Mouse (Mus musculus): ENCODE measurements around the gene Pcgf2. TPM values are rescaled to one million over a fixed set of nuclear protein-coding genes. Genes with fewer than 3 reads are reported as not detected.
"Not testable (repeated sequence)": the region's sequence is repeated elsewhere in the genome, so short reads cannot be mapped to it uniquely, and the experiment has no call there.

Gene Pcgf2
- polyA plus RNA-seq, 1 experiment from 2014 or later = 13.5 TPM

DNA sequence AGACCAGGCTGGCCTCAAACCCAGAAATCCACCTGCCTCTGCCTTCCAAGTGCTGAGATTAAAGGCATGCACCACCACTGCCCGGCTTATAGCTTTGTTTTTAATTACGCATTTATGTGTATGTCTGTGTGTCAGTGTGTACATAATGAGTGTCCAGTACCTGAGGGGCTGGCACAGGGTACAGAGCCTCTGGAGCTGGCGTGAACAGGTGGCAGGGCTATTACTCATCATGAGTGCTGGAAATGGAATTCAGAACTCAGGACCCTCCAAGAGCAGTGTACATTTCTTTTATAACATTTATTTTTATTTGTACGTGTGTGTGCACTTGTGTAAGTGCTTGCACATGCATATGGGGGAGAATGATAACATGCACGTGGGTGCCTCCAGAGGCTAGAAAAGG, 36.3 kb upstream of the Pcgf2 start:
- Histone ChIP-seq H3K4me1 (peaks cover 14% of the 10 kb centered on the region), H3K27me3 (ENCODE audit: insufficient read depth, poor library complexity, severe bottlenecking) (no peaks in the 10 kb centered on the region), H3K36me3 (peaks cover 14% of the 10 kb centered on the region)

DNA sequence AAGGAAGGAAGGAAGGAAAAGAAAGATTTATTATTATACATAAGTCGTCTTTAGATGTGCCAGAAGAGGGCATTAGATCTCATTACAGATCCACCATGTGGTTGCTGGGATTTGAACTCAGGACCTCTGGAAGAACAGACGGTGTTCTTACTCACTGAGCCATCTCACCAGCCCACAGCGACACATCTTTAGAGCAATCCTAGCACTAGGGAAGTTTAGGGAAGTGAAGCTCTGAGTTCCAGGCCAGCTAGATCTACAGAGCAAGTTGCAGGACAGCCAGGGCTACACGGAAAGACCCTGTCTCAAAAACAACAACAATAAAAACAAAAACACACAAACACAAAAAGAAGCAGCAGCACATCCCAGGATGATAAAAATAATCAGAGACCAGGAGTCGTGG, 34.5 kb upstream of the Pcgf2 start:
- not testable (repeated sequence) for H3K27me3 ChIP-seq (ENCODE audit: insufficient read depth, poor library complexity, severe bottlenecking); H3K9me3 ChIP-seq; DNase-seq (ENCODE audit: low spot score); H3K27ac ChIP-seq; H3K4me3 ChIP-seq
- 84% methylated on average over 5 of the region's 5 CpGs for WGBS
- peaks cover 11% of the 10 kb centered on the region for H3K4me1 ChIP-seq
- peaks cover 30% of the 10 kb centered on the region for H3K36me3 ChIP-seq

More for the DNA sequence above, 36.3 kb upstream of the Pcgf2 start:
- Histone ChIP-seq H3K27ac (no peak overlapping the region), H3K4me3 (no peak overlapping the region), H3K9me3 (no peaks in the 10 kb centered on the region)
- WGBS = 87% methylated on average over 5 of the region's 5 CpGs
- DNase-seq (ENCODE audit: low spot score) = no peak

DNA sequence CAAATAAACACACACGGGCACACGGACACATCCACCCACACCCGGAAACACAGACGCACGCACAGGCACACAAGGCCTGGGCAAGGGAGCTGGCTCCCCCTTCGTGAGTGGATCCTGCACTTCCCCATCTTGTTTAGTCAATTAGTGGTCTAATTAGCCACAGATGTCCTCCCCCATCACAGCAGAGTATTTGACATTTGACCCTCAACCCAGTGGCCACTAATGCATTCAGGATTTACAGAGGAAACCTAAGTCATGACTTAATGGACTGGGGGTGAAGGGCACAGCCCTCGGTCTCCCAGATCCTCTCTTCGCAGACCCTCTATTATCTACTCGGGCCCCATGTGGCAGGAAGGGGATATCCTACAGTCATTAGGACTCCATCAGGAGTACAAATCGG, 33.4 kb upstream of the Pcgf2 start:
- Histone ChIP-seq H3K4me1 (peaks cover 20% of the 10 kb centered on the region), H3K27ac (0 out of 2 replicates have a peak overlapping the region, but pooled peaks have one; percentile 16), H3K36me3 (peaks cover 40% of the 10 kb centered on the region), H3K9me3 (no peaks in the 10 kb centered on the region), H3K4me3 (peak overlapping the region; percentile 3; the same call in 1 of the 2 replicates), H3K27me3 (ENCODE audit: insufficient read depth, poor library complexity, severe bottlenecking) (no peaks in the 10 kb centered on the region)
- WGBS = 44% methylated on average over 10 of the region's 10 CpGs
- DNase-seq (ENCODE audit: low spot score) = no peak

DNA sequence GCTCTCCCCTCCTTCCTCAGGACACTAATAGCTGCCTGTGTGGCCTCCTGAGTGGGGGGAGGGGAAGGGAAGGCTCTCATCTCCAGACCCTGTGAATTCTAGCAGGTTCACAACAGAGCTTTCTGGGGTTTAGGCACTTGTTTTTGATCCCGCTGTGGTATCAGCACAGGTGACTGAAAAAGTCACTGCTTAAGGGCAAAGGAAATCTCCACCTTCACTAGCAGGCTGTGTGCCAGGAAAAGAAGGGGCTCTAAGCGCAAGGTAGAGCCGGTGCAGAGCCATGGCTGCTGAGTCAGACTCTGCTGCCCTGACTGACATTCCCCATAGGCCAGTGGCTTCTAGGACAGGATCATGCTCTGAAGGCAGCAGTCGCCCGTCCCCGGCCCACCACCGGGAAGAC, 28.4 kb upstream of the Pcgf2 start:
- H3K4me3 ChIP-seq = no peak overlapping the region
- H3K27me3 ChIP-seq (ENCODE audit: insufficient read depth, poor library complexity, severe bottlenecking) = no peaks in the 10 kb centered on the region
- peak overlapping the region; percentile 12; the same call in 1 of the 2 replicates for H3K27ac ChIP-seq
- H3K4me1 ChIP-seq = peaks cover 17% of the 10 kb centered on the region
- DNase-seq (ENCODE audit: low spot score) = no peak
- peaks cover 80% of the 10 kb centered on the region for H3K36me3 ChIP-seq
- no peaks in the 10 kb centered on the region for H3K9me3 ChIP-seq
- 69% methylated on average over 7 of the region's 7 CpGs for WGBS

DNA sequence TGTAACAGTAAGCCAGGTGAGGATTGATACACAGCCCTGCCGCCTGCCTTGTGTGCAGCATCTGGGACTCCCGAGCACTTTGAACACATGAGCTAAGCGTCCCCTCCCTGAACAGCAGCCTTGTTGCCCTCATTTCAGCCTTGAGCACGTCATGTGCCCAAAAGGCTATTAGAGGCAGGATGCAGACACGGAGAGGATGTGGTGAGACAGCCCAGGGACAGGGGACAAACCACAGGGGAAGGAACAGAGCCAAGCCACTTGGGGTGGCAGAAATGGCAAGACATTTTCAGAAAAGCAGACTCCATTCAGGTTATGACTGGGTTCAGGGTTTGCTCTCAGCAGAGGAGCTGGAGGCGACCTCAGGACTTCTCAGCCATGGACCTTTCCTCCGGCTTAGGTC, 28.0 kb upstream of the Pcgf2 start:
- H3K4me1 ChIP-seq = peaks cover 13% of the 10 kb centered on the region
- peaks cover 84% of the 10 kb centered on the region for H3K36me3 ChIP-seq
- DNase-seq (ENCODE audit: low spot score) = no peak
- no peaks in the 10 kb centered on the region for H3K27me3 ChIP-seq (ENCODE audit: insufficient read depth, poor library complexity, severe bottlenecking)
- H3K27ac ChIP-seq = no peak overlapping the region
- H3K4me3 ChIP-seq = no peak overlapping the region
- WGBS = 68% methylated on average over 7 of the region's 7 CpGs
- H3K9me3 ChIP-seq = no peaks in the 10 kb centered on the region

DNA sequence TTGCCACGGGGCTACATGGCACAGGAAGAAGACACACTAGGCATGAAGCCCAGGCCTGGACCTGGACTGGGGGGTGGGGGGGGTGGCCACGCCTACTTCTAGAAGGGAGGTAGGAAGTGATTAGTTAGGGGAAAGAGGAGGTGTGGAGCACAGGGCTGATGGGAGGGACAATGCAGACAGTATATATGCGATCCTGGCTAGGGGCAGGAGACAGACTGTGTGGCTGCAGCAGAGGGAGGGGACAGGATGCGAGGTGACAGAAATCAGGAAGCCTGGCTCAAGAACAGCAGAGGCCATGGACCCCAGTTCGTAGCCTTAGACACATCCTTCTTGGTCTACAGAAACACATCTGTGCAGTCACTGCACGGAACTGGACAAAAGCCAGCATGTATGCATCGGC, 23.4 kb upstream of the Pcgf2 start:
- Histone ChIP-seq H3K27me3 (ENCODE audit: insufficient read depth, poor library complexity, severe bottlenecking) (no peaks in the 10 kb centered on the region), H3K9me3 (no peaks in the 10 kb centered on the region), H3K4me3 (no peak overlapping the region), H3K4me1 (peaks cover 10% of the 10 kb centered on the region), H3K36me3 (peaks cover 95% of the 10 kb centered on the region), H3K27ac (no peak overlapping the region)
- 69% methylated on average over 7 of the region's 7 CpGs for WGBS
- no peak for DNase-seq (ENCODE audit: low spot score)

DNA sequence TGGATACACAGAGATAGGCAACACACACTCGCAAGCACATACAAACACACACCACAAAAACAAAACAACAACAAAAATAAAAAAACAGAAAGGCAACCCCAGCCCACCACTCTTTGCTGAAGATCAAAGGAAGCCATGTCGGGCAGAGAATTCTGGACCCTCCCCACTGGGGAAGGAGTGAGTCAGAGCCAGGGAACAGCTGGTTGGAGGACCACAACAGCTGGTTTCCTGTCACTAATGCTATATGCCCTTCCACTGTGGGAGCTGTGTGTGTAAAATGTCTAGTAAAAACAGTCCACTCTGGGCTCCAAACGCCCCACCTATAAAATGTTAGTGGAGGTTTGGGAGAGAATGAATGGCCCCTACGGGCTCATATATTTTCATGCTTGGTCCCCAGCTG, 21.0 kb upstream of the Pcgf2 start:
- DNase-seq (ENCODE audit: low spot score) = no peak
- Histone ChIP-seq H3K9me3 (no peaks in the 10 kb centered on the region), H3K4me1 (peaks cover 14% of the 10 kb centered on the region), H3K4me3 (no peak overlapping the region), H3K27me3 (ENCODE audit: insufficient read depth, poor library complexity, severe bottlenecking) (no peaks in the 10 kb centered on the region), H3K27ac (no peak overlapping the region), H3K36me3 (peaks cover 95% of the 10 kb centered on the region)
- WGBS = 90% methylated on average over 4 of the region's 4 CpGs

DNA sequence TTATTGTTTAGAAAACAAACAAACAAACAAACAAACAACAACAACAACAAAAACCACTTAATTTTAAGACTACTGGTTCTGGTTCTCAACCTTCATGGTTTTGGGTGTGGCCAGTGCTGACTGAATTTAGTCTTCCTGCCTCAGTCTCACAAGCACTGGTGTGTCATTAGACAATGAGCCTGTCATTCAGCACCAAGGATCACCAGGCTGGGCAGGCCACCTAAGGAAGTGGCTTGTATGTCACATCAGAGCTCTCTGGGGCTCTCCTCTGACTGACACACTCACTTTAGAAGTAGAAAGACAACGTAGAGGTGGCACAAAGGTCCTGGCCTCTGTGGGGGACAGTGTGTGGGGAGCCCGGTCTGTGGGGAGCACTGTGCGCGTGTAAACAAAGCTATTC, 18.7 kb upstream of the Pcgf2 start:
- peaks cover 25% of the 10 kb centered on the region for H3K4me1 ChIP-seq
- H3K9me3 ChIP-seq = no peaks in the 10 kb centered on the region
- no peak overlapping the region for H3K4me3 ChIP-seq
- H3K36me3 ChIP-seq = peaks cover 86% of the 10 kb centered on the region
- no peaks in the 10 kb centered on the region for H3K27me3 ChIP-seq (ENCODE audit: insufficient read depth, poor library complexity, severe bottlenecking)
- H3K27ac ChIP-seq = no peak overlapping the region
- DNase-seq (ENCODE audit: low spot score) = no peak
- WGBS = 73% methylated on average over 4 of the region's 4 CpGs

DNA sequence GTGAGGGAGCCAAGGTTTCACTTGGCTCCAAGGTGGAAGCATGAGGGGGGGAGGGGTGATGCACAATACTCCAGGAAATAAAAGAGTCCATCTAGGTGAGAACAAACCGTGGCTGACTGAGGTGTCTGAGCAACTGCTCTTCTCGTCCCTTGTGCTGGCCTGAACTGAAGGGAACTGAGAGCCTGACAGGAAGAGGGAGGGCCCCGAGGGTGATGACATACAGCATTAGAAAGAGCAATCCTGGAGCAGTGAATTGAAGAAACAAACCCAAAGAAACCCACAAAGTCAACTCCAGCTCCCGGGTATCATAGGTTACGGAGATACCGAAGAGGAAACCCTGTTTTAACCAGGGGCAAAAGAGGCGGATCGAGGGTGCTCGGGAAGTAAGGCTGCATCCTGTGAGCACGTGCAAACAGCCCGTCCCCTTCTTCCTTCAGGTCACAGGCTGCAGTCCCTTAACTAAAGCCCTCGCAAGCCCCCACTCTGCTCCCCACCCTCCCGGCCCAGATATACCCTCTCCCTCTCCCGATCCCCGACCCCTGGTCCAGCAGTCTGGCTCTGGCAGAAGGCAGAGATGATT, 18.1 kb upstream of the Pcgf2 start:
- no peak overlapping the region for H3K4me3 ChIP-seq
- 68% methylated on average over 15 of the region's 15 CpGs for WGBS
- no peak for DNase-seq (ENCODE audit: low spot score)

DNA sequence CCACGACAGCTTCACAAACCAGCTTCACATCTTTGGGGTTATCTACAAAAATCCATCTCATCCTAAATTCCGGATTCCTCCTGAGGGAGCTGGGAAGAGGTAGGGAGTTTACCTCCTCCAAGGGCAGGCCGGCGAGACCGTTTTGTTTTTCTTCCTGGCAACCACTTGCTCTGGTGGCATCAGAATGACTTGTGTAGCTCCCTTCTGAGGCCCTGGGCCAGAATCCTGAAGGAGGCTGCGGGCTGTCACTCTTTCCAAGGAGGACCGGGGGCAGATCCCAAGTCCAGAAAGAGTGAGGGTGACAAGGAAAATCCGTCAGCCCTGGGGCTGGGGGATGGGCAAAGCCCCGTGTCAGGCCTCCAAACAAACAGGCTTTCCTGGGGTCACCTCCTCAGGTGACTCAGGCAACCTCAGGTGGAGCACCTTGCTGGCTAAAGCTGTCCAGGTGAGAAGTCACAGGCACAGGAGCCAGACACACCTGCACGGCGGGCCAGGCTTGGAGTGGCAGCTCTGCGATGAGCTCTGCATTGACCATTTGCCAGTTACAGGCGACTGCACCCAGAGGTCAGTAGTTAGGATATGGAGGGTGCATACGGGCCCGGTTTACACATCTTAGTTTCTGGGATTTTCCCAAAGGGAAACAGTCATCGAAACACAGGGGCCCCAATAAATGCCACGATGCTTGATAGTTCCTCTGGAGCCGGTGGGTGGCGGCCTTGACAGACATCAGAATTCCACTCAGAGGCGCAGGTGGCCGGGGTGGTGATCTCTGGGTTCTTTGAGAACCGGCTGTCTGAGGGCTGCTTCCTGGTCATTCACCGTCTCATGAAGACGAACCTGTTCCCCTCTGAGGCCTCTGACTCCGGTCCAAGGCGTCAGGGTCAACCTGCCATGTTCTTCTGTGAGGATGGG, 17.3 kb upstream of the Pcgf2 start:
- peak overlapping the region; percentile 18; the same call in 1 of the 2 replicates for H3K27ac ChIP-seq
- H3K4me3 ChIP-seq = no peak overlapping the region
- H3K27me3 ChIP-seq (ENCODE audit: insufficient read depth, poor library complexity, severe bottlenecking) = no peaks in the 10 kb centered on the region
- WGBS = 82% methylated on average over 26 of the region's 26 CpGs
- peaks cover 86% of the 10 kb centered on the region for H3K36me3 ChIP-seq
- no peak for DNase-seq (ENCODE audit: low spot score)
- H3K4me1 ChIP-seq = peaks cover 25% of the 10 kb centered on the region
- H3K9me3 ChIP-seq = no peaks in the 10 kb centered on the region

More for the DNA sequence above, 18.1 kb upstream of the Pcgf2 start:
- Histone ChIP-seq H3K27ac (no peak overlapping the region), H3K9me3 (no peaks in the 10 kb centered on the region), H3K36me3 (peaks cover 86% of the 10 kb centered on the region), H3K27me3 (ENCODE audit: insufficient read depth, poor library complexity, severe bottlenecking) (no peaks in the 10 kb centered on the region), H3K4me1 (peaks cover 25% of the 10 kb centered on the region)

DNA sequence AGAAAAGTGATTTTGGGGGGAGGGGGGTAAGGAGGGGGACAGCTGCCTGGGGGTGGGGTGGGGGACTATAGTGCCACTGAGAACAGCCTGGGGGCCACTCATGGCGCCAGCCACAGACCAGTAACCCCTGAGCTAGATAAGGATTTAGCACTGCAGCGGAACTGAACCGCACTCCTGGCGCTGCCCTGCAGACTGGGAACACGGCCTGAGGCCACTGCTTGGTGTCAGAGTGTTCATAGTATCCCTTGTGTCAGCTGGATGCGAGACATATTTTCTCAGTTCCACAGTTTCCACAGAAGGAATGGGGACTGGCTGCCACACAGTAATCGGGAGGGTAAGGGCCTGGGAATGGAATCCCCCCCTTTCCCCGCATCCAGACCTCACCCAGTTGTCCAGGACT, 15.7 kb upstream of the Pcgf2 start:
- 70% methylated on average over 8 of the region's 8 CpGs for WGBS
- no peaks in the 10 kb centered on the region for H3K27me3 ChIP-seq (ENCODE audit: insufficient read depth, poor library complexity, severe bottlenecking)
- H3K36me3 ChIP-seq = peaks cover 86% of the 10 kb centered on the region
- no peak overlapping the region for H3K4me3 ChIP-seq
- H3K4me1 ChIP-seq = peaks cover 25% of the 10 kb centered on the region
- DNase-seq (ENCODE audit: low spot score) = no peak
- no peaks in the 10 kb centered on the region for H3K9me3 ChIP-seq
- H3K27ac ChIP-seq = no peak overlapping the region

DNA sequence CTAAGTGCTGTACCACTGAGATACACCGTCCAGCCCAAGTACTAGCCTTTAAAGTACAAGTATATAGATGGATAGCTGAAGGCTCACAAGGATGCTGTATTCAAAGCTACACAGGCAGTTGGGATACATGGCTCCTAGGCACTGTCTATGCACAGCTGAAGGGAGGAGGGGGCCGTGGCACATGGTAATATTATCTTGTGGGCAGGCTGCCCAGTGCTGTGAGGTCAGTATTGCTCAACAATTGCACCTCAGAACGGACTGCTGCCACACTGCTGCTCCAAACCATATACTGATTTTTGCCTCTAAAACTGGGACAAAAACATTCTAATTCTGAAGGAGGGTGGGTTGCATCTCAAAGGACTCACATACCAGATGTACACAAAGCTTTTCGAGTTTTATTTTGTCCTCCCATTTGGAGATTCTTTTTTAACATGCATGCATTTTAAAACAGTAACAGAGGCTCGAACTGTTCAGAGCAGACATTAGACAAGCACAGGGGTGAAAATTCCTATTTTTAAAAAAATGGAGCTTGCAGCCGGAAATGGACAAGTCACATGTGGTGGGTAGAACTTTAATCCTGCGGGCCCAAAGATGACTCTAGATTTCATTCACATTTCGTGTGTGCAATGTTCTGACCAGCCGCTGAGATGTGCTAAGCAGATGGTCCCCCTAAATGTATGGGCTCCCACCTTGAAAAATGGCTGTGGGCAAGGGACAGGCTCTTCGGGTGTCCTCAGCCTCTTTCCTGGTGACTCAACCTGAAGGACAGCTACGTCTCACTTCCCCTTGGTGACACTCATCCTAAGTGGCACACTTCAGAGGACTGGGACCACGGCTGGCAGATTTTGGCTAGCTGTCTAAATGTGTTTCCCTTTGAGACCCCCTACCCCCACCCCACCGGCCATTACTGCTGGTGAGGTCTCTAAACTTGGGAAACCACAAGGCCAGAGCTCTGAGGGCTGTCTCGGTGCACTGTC, 14.8 kb upstream of the Pcgf2 start:
- 88% methylated on average over 14 of the region's 14 CpGs for WGBS
- H3K36me3 ChIP-seq = peaks cover 80% of the 10 kb centered on the region

More for the DNA sequence above, 14.8 kb upstream of the Pcgf2 start:
- Histone ChIP-seq H3K27ac (no peak overlapping the region), H3K27me3 (ENCODE audit: insufficient read depth, poor library complexity, severe bottlenecking) (no peaks in the 10 kb centered on the region), H3K4me1 (peaks cover 25% of the 10 kb centered on the region), H3K9me3 (no peaks in the 10 kb centered on the region), H3K4me3 (no peak overlapping the region)
- DNase-seq (ENCODE audit: low spot score) = no peak
